Mouse (Mus musculus): Measurements from ENCODE around the gene Rbm4b. TPM values are rescaled to one million over a fixed set of nuclear protein-coding genes. Genes with fewer than 3 reads are reported as not detected.

Rbm4b gene
- polyA plus RNA-seq, 1 experiment from 2014 or later, result 189 TPM

- peaks cover 32% of the 10 kb centered on the region for H3K4me1 ChIP-seq (replicated peaks)
- no peak for ATAC-seq (ENCODE audit: low FRiP score)
- 84% methylated on average over 15 of the region's 15 CpGs for WGBS
- no peak overlapping the region for H3K9ac ChIP-seq
- peaks cover 55% of the 10 kb centered on the region for H3K36me3 ChIP-seq
- no peak overlapping the region for H3K4me2 ChIP-seq
- no peak overlapping the region for H3K27ac ChIP-seq
- H3K27me3 ChIP-seq, result no peaks in the 10 kb centered on the region
- no peak overlapping the region for H3K4me3 ChIP-seq
- no peaks in the 10 kb centered on the region for H3K9me3 ChIP-seq
Observed at GRCm38 (mm10) chr19:4720112-4720511, 36.2 kb upstream of the Rbm4b start.

DNA sequence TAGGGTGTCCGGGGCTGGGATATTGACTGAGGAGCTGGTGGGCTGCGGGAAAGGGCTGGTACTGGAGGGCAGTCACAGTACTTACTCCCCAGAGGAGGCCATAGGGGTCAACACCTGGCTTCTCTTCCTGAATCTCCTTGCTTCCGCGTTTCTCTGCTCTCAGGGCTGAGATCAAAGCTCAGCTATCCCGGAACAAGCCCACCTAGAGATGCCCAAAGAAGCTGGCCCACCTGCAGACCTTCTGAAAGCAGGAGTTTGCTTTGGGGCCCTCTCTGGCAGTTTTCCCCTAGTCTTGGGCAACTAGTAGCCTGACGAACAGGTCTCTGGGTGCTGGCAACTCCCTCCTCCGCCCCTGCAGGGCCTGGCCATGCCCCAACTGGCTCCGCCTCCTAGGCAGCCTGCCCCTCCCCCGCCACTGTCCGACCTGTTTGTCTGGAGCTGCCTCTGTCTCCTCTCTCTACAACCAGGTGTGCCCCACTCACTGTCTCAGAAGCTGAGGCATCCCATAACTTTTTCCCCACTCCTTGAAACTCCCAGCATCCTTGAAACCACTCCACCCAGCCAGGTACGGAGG, 35.5 kb upstream of the Rbm4b start:
- ATAC-seq (ENCODE audit: low FRiP score), result no peak
- Histone ChIP-seq H3K36me3 (peaks cover 61% of the 10 kb centered on the region), H3K4me1 (replicated peaks) (peaks cover 27% of the 10 kb centered on the region), H3K9me3 (no peaks in the 10 kb centered on the region), H3K4me3 (no peak overlapping the region), H3K4me2 (no peak overlapping the region), H3K27ac (no peak overlapping the region), H3K27me3 (no peaks in the 10 kb centered on the region), H3K9ac (peak overlapping the region; percentile 1; the same call in 1 of the 2 replicates)
- WGBS, result 23% methylated on average over 11 of the region's 11 CpGs

DNA sequence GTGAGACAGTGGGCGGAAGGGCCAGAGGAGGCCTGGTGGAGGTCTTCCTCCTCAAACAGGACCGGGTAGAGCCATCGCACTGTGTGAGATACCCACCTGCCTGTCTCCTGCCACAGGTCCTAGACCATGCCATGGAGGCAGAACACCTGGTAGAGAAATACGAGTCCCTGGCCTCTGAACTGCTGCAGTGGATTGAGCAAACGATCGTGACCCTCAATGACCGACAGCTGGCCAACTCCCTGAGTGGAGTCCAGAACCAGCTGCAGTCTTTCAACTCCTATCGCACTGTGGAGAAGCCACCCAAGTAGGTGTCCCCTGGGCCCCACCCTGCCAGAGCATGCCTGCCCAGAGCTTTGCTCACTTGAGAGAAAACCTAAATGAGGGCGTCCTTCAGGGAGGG, 27.1 kb upstream of the Rbm4b start:
- 92% methylated on average over 9 of the region's 9 CpGs for WGBS
- Histone ChIP-seq H3K4me3 (no peak overlapping the region), H3K4me2 (no peak overlapping the region), H3K27ac (no peak overlapping the region), H3K9ac (no peak overlapping the region), H3K36me3 (peaks cover 96% of the 10 kb centered on the region), H3K9me3 (no peaks in the 10 kb centered on the region), H3K4me1 (replicated peaks) (no peaks in the 10 kb centered on the region), H3K27me3 (no peaks in the 10 kb centered on the region)
- ATAC-seq (ENCODE audit: low FRiP score), result no peak

- H3K27me3 ChIP-seq, result no peaks in the 10 kb centered on the region
- WGBS, result 92% methylated on average over 3 of the region's 3 CpGs
- no peaks in the 10 kb centered on the region for H3K4me1 ChIP-seq (replicated peaks)
- no peak overlapping the region for H3K9ac ChIP-seq
- no peak overlapping the region for H3K4me2 ChIP-seq
- H3K27ac ChIP-seq, result no peak overlapping the region
- no peaks in the 10 kb centered on the region for H3K9me3 ChIP-seq
- H3K4me3 ChIP-seq, result no peak overlapping the region
- peaks cover 91% of the 10 kb centered on the region for H3K36me3 ChIP-seq
- no peak for ATAC-seq (ENCODE audit: low FRiP score)
Observed at GRCm38 (mm10) chr19:4733052-4733451, 23.2 kb upstream of the Rbm4b start.

DNA sequence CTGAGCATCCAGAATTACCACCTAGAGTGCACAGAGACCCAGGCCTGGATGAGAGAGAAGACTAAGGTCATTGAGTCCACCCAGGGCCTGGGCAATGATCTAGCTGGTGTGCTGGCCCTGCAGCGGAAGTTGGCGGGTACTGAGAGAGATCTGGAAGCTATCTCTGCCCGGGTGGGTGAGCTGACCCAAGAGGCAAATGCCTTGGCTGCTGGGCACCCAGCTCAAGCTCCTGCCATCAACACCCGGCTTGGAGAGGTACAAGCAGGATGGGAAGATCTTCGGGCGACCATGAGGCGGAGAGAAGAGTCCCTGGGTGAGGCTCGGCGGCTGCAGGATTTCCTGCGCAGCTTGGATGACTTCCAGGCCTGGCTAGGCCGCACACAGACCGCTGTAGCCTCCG, 18.4 kb upstream of the Rbm4b start:
- peaks cover 91% of the 10 kb centered on the region for H3K36me3 ChIP-seq
- H3K4me2 ChIP-seq, result no peak overlapping the region
- no peaks in the 10 kb centered on the region for H3K4me1 ChIP-seq (replicated peaks)
- 91% methylated on average over 13 of the region's 13 CpGs for WGBS
- H3K9ac ChIP-seq, result no peak overlapping the region
- H3K9me3 ChIP-seq, result no peaks in the 10 kb centered on the region
- ATAC-seq (ENCODE audit: low FRiP score), result no peak
- H3K4me3 ChIP-seq, result no peak overlapping the region
- H3K27ac ChIP-seq, result no peak overlapping the region
- H3K27me3 ChIP-seq, result no peaks in the 10 kb centered on the region

DNA sequence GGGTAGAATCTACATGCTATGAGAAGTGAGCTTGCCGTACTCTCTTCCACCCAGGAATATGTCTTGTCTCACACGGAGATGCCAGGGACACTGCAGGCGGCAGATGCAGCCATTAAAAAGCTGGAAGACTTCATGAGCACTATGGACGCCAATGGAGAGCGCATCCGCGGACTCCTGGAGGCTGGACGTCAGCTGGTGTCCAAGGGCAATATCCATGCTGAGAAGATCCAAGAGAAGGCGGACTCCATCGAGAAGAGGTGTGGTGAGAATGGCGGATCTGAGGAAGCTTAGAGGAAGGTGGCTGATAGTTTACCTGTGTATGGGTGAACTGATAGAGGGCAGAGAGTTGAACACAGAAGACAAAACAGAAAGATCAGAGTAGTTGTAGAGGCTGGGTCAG, 17.2 kb upstream of the Rbm4b start:
- no peak overlapping the region for H3K4me3 ChIP-seq
- H3K27me3 ChIP-seq, result no peaks in the 10 kb centered on the region
- no peak overlapping the region for H3K4me2 ChIP-seq
- H3K9me3 ChIP-seq, result no peaks in the 10 kb centered on the region
- no peaks in the 10 kb centered on the region for H3K4me1 ChIP-seq (replicated peaks)
- H3K9ac ChIP-seq, result no peak overlapping the region
- H3K36me3 ChIP-seq, result peaks cover 87% of the 10 kb centered on the region
- WGBS, result 95% methylated on average over 11 of the region's 11 CpGs
- ATAC-seq (ENCODE audit: low FRiP score), result no peak
- no peak overlapping the region for H3K27ac ChIP-seq

DNA sequence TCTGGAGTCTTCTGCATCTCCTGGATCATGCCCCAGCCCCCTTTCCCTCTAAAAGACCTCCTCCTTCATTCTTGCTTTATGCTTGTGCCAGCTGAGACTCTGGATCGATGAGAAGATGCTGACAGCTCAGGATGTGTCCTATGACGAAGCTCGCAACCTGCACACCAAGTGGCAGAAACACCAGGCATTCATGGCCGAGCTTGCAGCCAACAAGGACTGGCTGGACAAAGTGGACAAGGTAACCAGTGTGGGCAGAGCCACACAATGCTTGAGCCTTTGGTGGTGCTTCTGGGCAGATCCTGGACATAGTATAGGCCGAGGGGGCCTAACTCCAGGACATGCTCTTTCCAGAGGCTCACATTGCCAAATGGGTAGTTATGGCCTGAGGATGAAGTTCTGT, 16.5 kb upstream of the Rbm4b start:
- Histone ChIP-seq H3K4me2 (no peak overlapping the region), H3K27me3 (no peaks in the 10 kb centered on the region), H3K9ac (no peak overlapping the region), H3K9me3 (no peaks in the 10 kb centered on the region), H3K4me3 (no peak overlapping the region), H3K27ac (no peak overlapping the region), H3K4me1 (replicated peaks) (no peaks in the 10 kb centered on the region), H3K36me3 (peaks cover 87% of the 10 kb centered on the region)
- no peak for ATAC-seq (ENCODE audit: low FRiP score)
- 94% methylated on average over 5 of the region's 5 CpGs for WGBS

DNA sequence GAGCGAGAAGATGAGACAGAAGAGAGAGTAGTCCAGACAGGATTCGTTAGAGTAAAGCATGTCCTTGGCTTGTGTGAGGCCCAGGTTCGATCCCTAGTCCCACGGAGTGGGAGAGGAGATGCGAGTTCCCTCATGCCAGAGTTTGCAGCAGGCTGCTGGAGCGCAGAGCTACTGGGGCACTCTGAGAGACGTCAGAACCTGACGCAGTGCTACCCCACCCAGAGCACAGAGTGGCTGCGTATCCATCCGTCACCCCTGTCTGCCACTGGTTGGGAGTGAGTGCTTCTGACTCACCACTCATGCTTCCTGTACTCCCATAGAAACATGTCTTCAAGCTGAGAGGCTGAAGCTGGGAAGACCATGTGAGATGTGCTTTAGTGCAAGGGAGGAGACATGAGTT, 14.8 kb upstream of the Rbm4b start:
- Histone ChIP-seq H3K27ac (no peak overlapping the region), H3K4me3 (no peak overlapping the region), H3K9ac (no peak overlapping the region), H3K36me3 (peaks cover 93% of the 10 kb centered on the region), H3K9me3 (no peaks in the 10 kb centered on the region), H3K4me1 (replicated peaks) (no peaks in the 10 kb centered on the region), H3K4me2 (no peak overlapping the region), H3K27me3 (no peaks in the 10 kb centered on the region)
- no peak for ATAC-seq (ENCODE audit: low FRiP score)
- WGBS, result 89% methylated on average over 10 of the region's 10 CpGs

GRCm38 (mm10) chr19:4742229-4742628, 14.1 kb upstream of the Rbm4b start:
- no peak overlapping the region for H3K4me2 ChIP-seq
- H3K4me1 ChIP-seq (replicated peaks), result no peaks in the 10 kb centered on the region
- no peak overlapping the region for H3K27ac ChIP-seq
- H3K36me3 ChIP-seq, result peaks cover 93% of the 10 kb centered on the region
- no peak overlapping the region for H3K4me3 ChIP-seq
- H3K9me3 ChIP-seq, result no peaks in the 10 kb centered on the region
- ATAC-seq (ENCODE audit: low FRiP score), result no peak
- no peak overlapping the region for H3K9ac ChIP-seq
- 92% methylated on average over 6 of the region's 6 CpGs for WGBS
- no peaks in the 10 kb centered on the region for H3K27me3 ChIP-seq

DNA sequence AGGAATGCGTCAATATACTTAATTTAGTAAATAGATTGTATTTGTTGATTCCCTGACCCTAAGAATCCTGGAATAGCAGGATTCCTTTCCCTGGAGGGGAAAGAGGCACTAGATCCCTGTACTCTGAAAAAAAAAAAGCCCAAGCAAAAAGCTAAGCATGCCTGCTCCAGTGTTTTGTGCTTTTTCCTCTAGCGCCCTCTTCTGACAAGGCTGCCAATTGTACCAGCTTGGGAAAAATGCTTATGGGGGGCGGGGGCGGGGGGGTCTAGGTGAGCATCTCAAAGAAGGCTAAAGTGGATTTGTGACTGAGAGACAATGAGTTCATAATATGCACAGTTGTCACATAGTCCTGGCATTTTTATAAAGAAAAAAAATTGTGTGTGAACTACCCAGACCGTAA, 12.8 kb upstream of the Rbm4b start:
- no peaks in the 10 kb centered on the region for H3K4me1 ChIP-seq (replicated peaks)
- H3K27me3 ChIP-seq, result no peaks in the 10 kb centered on the region
- H3K4me2 ChIP-seq, result no peak overlapping the region
- no peak overlapping the region for H3K27ac ChIP-seq
- 36% methylated on average over 5 of the region's 5 CpGs for WGBS
- H3K9me3 ChIP-seq, result no peaks in the 10 kb centered on the region
- no peak overlapping the region for H3K4me3 ChIP-seq
- H3K9ac ChIP-seq, result no peak overlapping the region
- no peak for ATAC-seq (ENCODE audit: low FRiP score)
- H3K36me3 ChIP-seq, result peaks cover 93% of the 10 kb centered on the region

DNA sequence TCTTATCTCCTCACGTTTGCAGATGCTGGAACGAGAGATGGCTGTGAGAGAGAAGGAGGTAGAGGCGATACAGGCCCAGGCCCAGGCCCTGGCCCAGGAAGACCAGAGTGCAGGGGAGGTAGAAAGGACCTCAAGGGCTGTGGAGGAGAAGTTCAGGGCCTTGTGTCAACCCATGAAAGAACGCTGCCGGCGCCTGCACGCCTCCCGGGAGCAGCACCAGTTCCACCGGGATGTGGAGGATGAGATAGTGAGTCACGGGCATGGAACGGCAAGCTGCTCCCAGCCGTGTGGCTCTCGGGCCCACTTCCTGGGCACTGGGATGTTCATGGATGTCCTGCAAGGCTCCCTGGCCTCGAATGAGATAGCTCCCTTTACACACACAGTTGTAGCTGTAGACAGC, 12.3 kb upstream of the Rbm4b start:
- no peaks in the 10 kb centered on the region for H3K9me3 ChIP-seq
- H3K4me3 ChIP-seq, result no peak overlapping the region
- H3K27ac ChIP-seq, result no peak overlapping the region
- peaks cover 95% of the 10 kb centered on the region for H3K36me3 ChIP-seq
- 88% methylated on average over 14 of the region's 14 CpGs for WGBS
- H3K4me1 ChIP-seq (replicated peaks), result no peaks in the 10 kb centered on the region
- no peak for ATAC-seq (ENCODE audit: low FRiP score)
- H3K4me2 ChIP-seq, result no peak overlapping the region
- no peak overlapping the region for H3K9ac ChIP-seq
- no peaks in the 10 kb centered on the region for H3K27me3 ChIP-seq

DNA sequence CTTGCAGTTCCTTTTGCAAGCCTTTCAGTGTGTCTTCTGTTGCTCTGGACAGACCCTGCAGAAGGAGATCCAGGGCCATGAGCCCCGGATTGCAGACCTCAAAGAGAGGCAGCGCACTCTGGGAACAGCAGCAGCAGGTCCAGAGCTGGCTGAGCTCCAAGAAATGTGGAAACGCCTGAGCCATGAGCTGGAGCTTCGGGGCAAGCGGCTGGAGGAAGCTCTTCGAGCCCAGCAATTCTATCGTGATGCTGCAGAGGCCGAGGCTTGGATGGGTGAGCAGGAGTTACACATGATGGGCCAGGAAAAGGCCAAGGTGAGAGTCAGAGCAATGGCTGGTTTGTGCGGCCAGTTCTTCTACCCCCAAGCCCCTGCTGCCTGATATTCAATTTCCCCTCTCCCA, 11.2 kb upstream of the Rbm4b start:
- Histone ChIP-seq H3K36me3 (peaks cover 95% of the 10 kb centered on the region), H3K27me3 (no peaks in the 10 kb centered on the region), H3K4me3 (no peak overlapping the region), H3K27ac (no peak overlapping the region), H3K9me3 (no peaks in the 10 kb centered on the region), H3K4me2 (no peak overlapping the region), H3K4me1 (replicated peaks) (no peaks in the 10 kb centered on the region), H3K9ac (no peak overlapping the region)
- WGBS, result 66% methylated on average over 9 of the region's 9 CpGs
- no peak for ATAC-seq (ENCODE audit: low FRiP score)

GRCm38 (mm10) chr19:4745681-4746080, 10.6 kb upstream of the Rbm4b start:
- no peak overlapping the region for H3K4me3 ChIP-seq
- ATAC-seq (ENCODE audit: low FRiP score), result no peak
- H3K4me2 ChIP-seq, result no peak overlapping the region
- H3K9ac ChIP-seq, result no peak overlapping the region
- 95% methylated on average over 10 of the region's 10 CpGs for WGBS
- no peaks in the 10 kb centered on the region for H3K27me3 ChIP-seq
- no peaks in the 10 kb centered on the region for H3K4me1 ChIP-seq (replicated peaks)
- H3K36me3 ChIP-seq, result peaks cover 95% of the 10 kb centered on the region
- H3K27ac ChIP-seq, result no peak overlapping the region
- no peaks in the 10 kb centered on the region for H3K9me3 ChIP-seq

Measured in hindbrain, embryonic 13.5 days (tissue).